Mouse (Mus musculus): ENCODE data around the gene Crlf3.

GRCm38 (mm10) chr11:80021306-80021705 is 59.5 kb downstream of the Crlf3 start:
- TF ChIP-seq CTCF (IDR thresholded peaks at IDR 0.05; ENCODE audit: control insufficient read depth, insufficient read depth, low read length) (no peak), POLR2A (IDR thresholded peaks at IDR 0.05; ENCODE audit: borderline replicate concordance, control insufficient read depth, low read depth, low read length) (no peak)

All from bone marrow, adult 2 months (tissue).